Comparison of ENCODE assay signal across 21 mouse cellular contexts in the genomic region with DNA sequence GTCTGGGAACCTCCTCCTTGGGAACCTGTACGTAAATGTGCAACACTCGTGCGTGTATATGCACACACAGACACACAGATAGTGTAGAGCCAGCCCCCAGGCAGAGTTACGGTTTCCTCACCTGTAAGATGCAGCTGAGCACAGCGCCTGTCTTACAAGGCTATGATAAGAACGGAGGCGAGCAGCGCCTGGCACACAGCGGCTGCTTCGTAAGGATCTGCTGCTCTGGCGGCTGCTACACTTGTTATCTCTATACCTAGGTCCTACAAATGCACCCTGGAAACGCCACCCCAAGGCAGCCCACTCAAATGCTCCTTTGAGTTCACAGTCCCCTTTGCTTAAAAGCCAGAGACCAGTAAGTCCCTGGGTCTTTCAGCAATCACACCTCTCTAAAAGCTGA. TPM values are rescaled to one million over a fixed set of nuclear protein-coding genes. Genes with fewer than 3 reads are reported as not detected.
DNase-seq lines count a peak whose midpoint lies in the region; ATAC-seq and TF ChIP-seq lines count a peak whose summit lies in the region.
"Had no signal": no experiment of that assay in that cellular context is flagged by ENCODE, and none has a peak within 500 bp of the region (broad histone marks: within the 10 kb centered on the region; RNA-seq: fewer than 3 reads in every experiment).

No protein-coding gene starts in this region.

- no peak overlapping the region for H3K9ac ChIP-seq in ES-E14 (ENCODE audit: insufficient read depth, low read depth, low read length, poor library complexity, severe bottlenecking)
- H3K9ac ChIP-seq in liver, embryonic 14.5 days (replicated peaks), result no peak overlapping the region; the same call in 1 of the 2 replicates
- no peak overlapping the region for H3K9ac ChIP-seq in hindbrain, postnatal 0 days (replicated peaks; ENCODE audit: low read length)
- no peak overlapping the region for H3K9ac ChIP-seq in forebrain, embryonic 14.5 days (ENCODE audit: low read length)
- H3K9ac ChIP-seq: forebrain, embryonic 12.5 days; hindbrain, embryonic 12.5 days had no signal

- in situ Hi-C loops in ES-E14 (cut with MboI; ENCODE audit: low sequenced_read_pairs in 2 of 2, unreplicated experiment in 2 of 2), result no loop called here

- no peak for TF ChIP-seq EP300 in liver, embryonic 14.5 days (IDR thresholded peaks at IDR 0.05; ENCODE audit: low read depth)

- 27% methylated on average over 12 of the region's 12 CpGs for WGBS in liver, embryonic 14.5 days (ENCODE audit: insufficient replicate concordance)
- 96% methylated on average over 12 of the region's 12 CpGs for WGBS in hindbrain, postnatal 0 days
- WGBS in heart, embryonic 10.5 days, result 66% methylated on average over 12 of the region's 12 CpGs
- 93% methylated on average over 12 of the region's 12 CpGs for WGBS in forebrain, embryonic 14.5 days

- peak; percentile 78 for ATAC-seq in liver, embryonic 14.5 days (ENCODE audit: insufficient read depth)
- peak; percentile 85 for ATAC-seq in megakaryocyte progenitor cell, adult 5-6 weeks (replicated peaks; ENCODE audit: poor library complexity)
- no peak for ATAC-seq in hindbrain, postnatal 0 days
- no peak for ATAC-seq in forebrain, embryonic 14.5 days
- ATAC-seq: CD4-positive, CD25-positive, alpha-beta regulatory T cell, adult 4 months had no signal

- H3K9me3 ChIP-seq in ES-E14 (ENCODE audit: control insufficient read depth, insufficient read depth, low read depth, low read length), result no peaks in the 10 kb centered on the region
- H3K9me3 ChIP-seq in liver, embryonic 14.5 days (ENCODE audit: control insufficient read depth, low read length), result no peaks in the 10 kb centered on the region
- no peaks in the 10 kb centered on the region for H3K9me3 ChIP-seq in hindbrain, postnatal 0 days (ENCODE audit: low read length)
- H3K9me3 ChIP-seq in heart, embryonic 10.5 days, result no peaks in the 10 kb centered on the region
- H3K9me3 ChIP-seq in forebrain, embryonic 14.5 days (replicated peaks; ENCODE audit: control insufficient read depth, low read length), result no peaks in the 10 kb centered on the region
- H3K9me3 ChIP-seq: embryonic facial prominence, embryonic 10.5 days; forebrain, embryonic 12.5 days; hindbrain, embryonic 12.5 days had no signal

- H3K36me3 ChIP-seq in ES-E14 (ENCODE audit: control insufficient read depth, insufficient read depth, low read length, poor library complexity, severe bottlenecking), result peaks cover 22% of the 10 kb centered on the region
- H3K36me3 ChIP-seq in liver, embryonic 14.5 days (replicated peaks; ENCODE audit: control insufficient read depth, insufficient read depth, low read depth), result no peaks in the 10 kb centered on the region; the same call in 1 of the 2 replicates
- H3K36me3 ChIP-seq in hindbrain, postnatal 0 days (ENCODE audit: insufficient read depth, low read length), result peaks cover 21% of the 10 kb centered on the region
- H3K36me3 ChIP-seq in heart, embryonic 10.5 days, result peaks cover 47% of the 10 kb centered on the region
- peaks cover 20% of the 10 kb centered on the region for H3K36me3 ChIP-seq in forebrain, embryonic 14.5 days (ENCODE audit: control insufficient read depth, insufficient read depth, low read length)

- H3K4me3 ChIP-seq in ES-E14 (ENCODE audit: insufficient read depth in 1 of 2, low read depth in 1 of 2, low read length in 2 of 2, poor library complexity in 1 of 2, severe bottlenecking in 1 of 2), result no peak overlapping the region
- H3K4me3 ChIP-seq in liver, embryonic 14.5 days (ENCODE audit: insufficient read depth in 1 of 2, low read depth in 2 of 2, low read length in 2 of 2), result no peak overlapping the region
- H3K4me3 ChIP-seq in hindbrain, postnatal 0 days (ENCODE audit: low read length), result no peak overlapping the region
- H3K4me3 ChIP-seq in heart, embryonic 10.5 days, result no peak overlapping the region
- no peak overlapping the region for H3K4me3 ChIP-seq in forebrain, embryonic 14.5 days (ENCODE audit: low read depth, low read length)
- H3K4me3 ChIP-seq: embryonic facial prominence, embryonic 10.5 days; erythroblast, embryonic 14.5 days; forebrain, embryonic 12.5 days; gastrocnemius, adult 2 months; hindbrain, embryonic 12.5 days had no signal

- H3K27me3 ChIP-seq in liver, embryonic 14.5 days (ENCODE audit: control insufficient read depth, insufficient read depth, low read length), result no peaks in the 10 kb centered on the region
- no peaks in the 10 kb centered on the region for H3K27me3 ChIP-seq in hindbrain, postnatal 0 days (ENCODE audit: insufficient read depth, low read length)
- no peaks in the 10 kb centered on the region for H3K27me3 ChIP-seq in heart, embryonic 10.5 days (ENCODE audit: insufficient read depth, poor library complexity, severe bottlenecking)
- no peaks in the 10 kb centered on the region for H3K27me3 ChIP-seq in forebrain, embryonic 14.5 days (replicated peaks; ENCODE audit: control insufficient read depth, insufficient read depth, low read length)
- H3K27me3 ChIP-seq: forebrain, embryonic 12.5 days; hindbrain, embryonic 12.5 days had no signal

- H3K4me1 ChIP-seq in ES-E14 (ENCODE audit: control insufficient read depth in 2 of 2, insufficient read depth in 2 of 2, low read length in 2 of 2, poor library complexity in 1 of 2), result no peaks in the 10 kb centered on the region; a peak in 1 of 4 replicates
- peaks cover 0 to 6% of the 10 kb centered on the region in 2 experiments; a peak in 2 of 4 replicates for H3K4me1 ChIP-seq in liver, embryonic 14.5 days (replicated peaks; ENCODE audit: control insufficient read depth in 2 of 2, insufficient read depth in 2 of 2, low read length in 1 of 2)
- no peaks in the 10 kb centered on the region for H3K4me1 ChIP-seq in hindbrain, postnatal 0 days (ENCODE audit: insufficient read depth, low read length)
- H3K4me1 ChIP-seq in heart, embryonic 10.5 days, result peaks cover 6% of the 10 kb centered on the region; the same call in 1 of the 2 replicates
- H3K4me1 ChIP-seq in forebrain, embryonic 14.5 days (ENCODE audit: control insufficient read depth, insufficient read depth, low read length), result no peaks in the 10 kb centered on the region
- H3K4me1 ChIP-seq: embryonic facial prominence, embryonic 10.5 days; forebrain, embryonic 12.5 days; hindbrain, embryonic 12.5 days had no signal

- H3K4me2 ChIP-seq in liver, embryonic 14.5 days (ENCODE audit: low read depth), result peak overlapping the region; percentile 11
- H3K4me2 ChIP-seq in hindbrain, postnatal 0 days (ENCODE audit: low read depth, low read length), result no peak overlapping the region
- H3K4me2 ChIP-seq in forebrain, embryonic 14.5 days (ENCODE audit: low read length), result no peak overlapping the region
- H3K4me2 ChIP-seq: forebrain, embryonic 12.5 days; hindbrain, embryonic 12.5 days had no signal

- DNase-seq in ES-E14 (ENCODE audit: low read depth, low spot score) (no peak), liver (peak; percentile 62)
- DNase-seq in liver, embryonic 14.5 days (ENCODE audit: low read depth in 3 of 3, low spot score in 3 of 3), result no peak
- DNase-seq in hindbrain, postnatal 0 days (ENCODE audit: low spot score), result no peak
- DNase-seq in heart, embryonic 10.5 days (ENCODE audit: low spot score), result no peak
- DNase-seq in forebrain, embryonic 14.5 days (ENCODE audit: low spot score), result no peak
- DNase-seq in ovary, postnatal 36 days (ENCODE audit: low spot score), result no peak
- DNase-seq: adrenal gland, postnatal 14 days; B cell, adult 2 months; cerebellum, adult 2 months; cerebellum, postnatal 10 days; gastrocnemius, adult 2 months; gastrocnemius, postnatal 25 days; heart, postnatal 10 days; heart, postnatal 4 days had no signal

- no peak overlapping the region for H3K27ac ChIP-seq in ES-E14 (ENCODE audit: insufficient read depth, low read depth, low read length, poor library complexity, severe bottlenecking)
- no peak overlapping the region for H3K27ac ChIP-seq in liver, embryonic 14.5 days
- no peak overlapping the region for H3K27ac ChIP-seq in hindbrain, postnatal 0 days
- no peak overlapping the region for H3K27ac ChIP-seq in heart, embryonic 10.5 days
- no peak overlapping the region for H3K27ac ChIP-seq in forebrain, embryonic 14.5 days (ENCODE audit: low read depth, low read length)
- H3K27ac ChIP-seq: embryonic facial prominence, embryonic 10.5 days; forebrain, embryonic 12.5 days; gastrocnemius, adult 2 months; hindbrain, embryonic 12.5 days had no signal

- no peak for TF ChIP-seq CTCF in liver, embryonic 14.5 days (IDR thresholded peaks at IDR 0.05; ENCODE audit: low read depth)
- TF ChIP-seq CTCF in hindbrain, postnatal 0 days (IDR thresholded peaks at IDR 0.05; ENCODE audit: low read depth), result no peak

RNA-seq across cellular contexts. Expression of gene Klhdc3, which starts 10.0 kb away (rescaled TPM):
- 65.1 and 73.0 TPM in 2 replicates for total RNA-seq in ES-E14 (2012; rRNA removed)
- polyA plus RNA-seq in liver, embryonic 14.5 days (2012; rRNA removed), result 40.2 and 41.5 TPM in 2 replicates
- 46.3 and 49.4 TPM in 2 replicates for polyA plus RNA-seq in liver, embryonic 14.5 days (2014; fragmentation: Nextera tagmentation; extraction: Ambion mirVana)
- total RNA-seq in megakaryocyte progenitor cell, adult 5-6 weeks (2015), result 36.4 and 40.8 TPM in 2 replicates
- total RNA-seq in megakaryocyte progenitor cell, adult 5-6 weeks (2017), result 26.3 and 27.8 TPM in 2 replicates
- total RNA-seq in hindbrain, postnatal 0 days (2014; rRNA removed), result 91.5 and 98.3 TPM in 2 replicates
- 172 and 179 TPM in 2 replicates for polyA plus RNA-seq in hindbrain, postnatal 0 days (2015; fragmentation: Nextera tagmentation; extraction: Ambion mirVana)
- 152 and 167 TPM in 2 replicates for polyA plus RNA-seq in heart, embryonic 10.5 days (2016; fragmentation: Nextera tagmentation; extraction: Ambion mirVana)
- polyA plus RNA-seq in forebrain, embryonic 14.5 days (2014; fragmentation: Nextera tagmentation; extraction: Ambion mirVana), result 147 and 164 TPM in 2 replicates

RNA-seq across cellular contexts. Expression of gene Mea1, which starts 12.1 kb away (rescaled TPM):
- total RNA-seq in ES-E14 (2012; rRNA removed), result 72.9 and 77.5 TPM in 2 replicates
- polyA plus RNA-seq in liver, embryonic 14.5 days (2012; rRNA removed), result 27.3 and 34.4 TPM in 2 replicates
- polyA plus RNA-seq in liver, embryonic 14.5 days (2014; fragmentation: Nextera tagmentation; extraction: Ambion mirVana), result 61.7 and 62.4 TPM in 2 replicates
- total RNA-seq in megakaryocyte progenitor cell, adult 5-6 weeks (2015), result 47.6 and 53.5 TPM in 2 replicates
- 74.9 and 77.6 TPM in 2 replicates for total RNA-seq in megakaryocyte progenitor cell, adult 5-6 weeks (2017)
- 135 and 146 TPM in 2 replicates for total RNA-seq in hindbrain, postnatal 0 days (2014; rRNA removed)
- polyA plus RNA-seq in hindbrain, postnatal 0 days (2015; fragmentation: Nextera tagmentation; extraction: Ambion mirVana), result 312 and 325 TPM in 2 replicates
- polyA plus RNA-seq in heart, embryonic 10.5 days (2016; fragmentation: Nextera tagmentation; extraction: Ambion mirVana), result 143 and 180 TPM in 2 replicates
- 243 and 265 TPM in 2 replicates for polyA plus RNA-seq in forebrain, embryonic 14.5 days (2014; fragmentation: Nextera tagmentation; extraction: Ambion mirVana)

RNA-seq across cellular contexts. Expression of gene Ppp2r5d, which starts 14.2 kb away (rescaled TPM):
- total RNA-seq in ES-E14 (2012; rRNA removed), result 70.6 and 73.0 TPM in 2 replicates
- polyA plus RNA-seq in liver, embryonic 14.5 days (2012; rRNA removed), result 21.3 and 24.1 TPM in 2 replicates
- polyA plus RNA-seq in liver, embryonic 14.5 days (2014; fragmentation: Nextera tagmentation; extraction: Ambion mirVana), result 23.6 and 24.4 TPM in 2 replicates
- 25.6 and 26.9 TPM in 2 replicates for total RNA-seq in megakaryocyte progenitor cell, adult 5-6 weeks (2015)
- total RNA-seq in megakaryocyte progenitor cell, adult 5-6 weeks (2017), result 44.1 and 46.1 TPM in 2 replicates
- total RNA-seq in hindbrain, postnatal 0 days (2014; rRNA removed), result 103 and 129 TPM in 2 replicates
- 79.4 and 89.6 TPM in 2 replicates for polyA plus RNA-seq in hindbrain, postnatal 0 days (2015; fragmentation: Nextera tagmentation; extraction: Ambion mirVana)
- 76.8 and 103 TPM in 2 replicates for polyA plus RNA-seq in heart, embryonic 10.5 days (2016; fragmentation: Nextera tagmentation; extraction: Ambion mirVana)
- polyA plus RNA-seq in forebrain, embryonic 14.5 days (2014; fragmentation: Nextera tagmentation; extraction: Ambion mirVana), result 73.9 and 78.0 TPM in 2 replicates

RNA-seq across cellular contexts. Expression of gene Rrp36, which starts 16.5 kb away (rescaled TPM):
- total RNA-seq in ES-E14 (2012; rRNA removed), result 44.5 and 57.0 TPM in 2 replicates
- 16.4 and 20.3 TPM in 2 replicates for polyA plus RNA-seq in liver, embryonic 14.5 days (2012; rRNA removed)
- 11.4 and 14.0 TPM in 2 replicates for polyA plus RNA-seq in liver, embryonic 14.5 days (2014; fragmentation: Nextera tagmentation; extraction: Ambion mirVana)
- 12.4 and 13.6 TPM in 2 replicates for total RNA-seq in megakaryocyte progenitor cell, adult 5-6 weeks (2015)
- total RNA-seq in megakaryocyte progenitor cell, adult 5-6 weeks (2017), result 70.4 and 89.7 TPM in 2 replicates
- total RNA-seq in hindbrain, postnatal 0 days (2014; rRNA removed), result 26.6 and 32.7 TPM in 2 replicates
- 56.5 and 59.1 TPM in 2 replicates for polyA plus RNA-seq in hindbrain, postnatal 0 days (2015; fragmentation: Nextera tagmentation; extraction: Ambion mirVana)
- polyA plus RNA-seq in heart, embryonic 10.5 days (2016; fragmentation: Nextera tagmentation; extraction: Ambion mirVana), result 46.3 and 61.0 TPM in 2 replicates
- polyA plus RNA-seq in forebrain, embryonic 14.5 days (2014; fragmentation: Nextera tagmentation; extraction: Ambion mirVana), result 30.1 and 31.4 TPM in 2 replicates

RNA-seq across cellular contexts. Expression of gene Pex6, which starts 20.6 kb away (rescaled TPM):
- 17.8 and 22.2 TPM in 2 replicates for total RNA-seq in ES-E14 (2012; rRNA removed)
- polyA plus RNA-seq in liver, embryonic 14.5 days (2012; rRNA removed), result 9.3 and 9.6 TPM in 2 replicates
- polyA plus RNA-seq in liver, embryonic 14.5 days (2014; fragmentation: Nextera tagmentation; extraction: Ambion mirVana), result 5.3 and 7.1 TPM in 2 replicates
- 7.8 and 10.2 TPM in 2 replicates for total RNA-seq in megakaryocyte progenitor cell, adult 5-6 weeks (2015)
- 11.3 TPM in 2 replicates for total RNA-seq in megakaryocyte progenitor cell, adult 5-6 weeks (2017)
- 41.7 and 51.5 TPM in 2 replicates for total RNA-seq in hindbrain, postnatal 0 days (2014; rRNA removed)
- polyA plus RNA-seq in hindbrain, postnatal 0 days (2015; fragmentation: Nextera tagmentation; extraction: Ambion mirVana), result 18.1 and 18.8 TPM in 2 replicates
- polyA plus RNA-seq in heart, embryonic 10.5 days (2016; fragmentation: Nextera tagmentation; extraction: Ambion mirVana), result 14.0 and 21.9 TPM in 2 replicates
- polyA plus RNA-seq in forebrain, embryonic 14.5 days (2014; fragmentation: Nextera tagmentation; extraction: Ambion mirVana), result 16.9 and 17.6 TPM in 2 replicates

Comparison
In these comparisons a context has a peak if more than half of its experiments do, and no peak if none do; other contexts are left out.
1. ATAC-seq: peak in liver, embryonic 14.5 days (single experiment) and megakaryocyte progenitor cell, adult 5-6 weeks (single experiment); none in hindbrain, postnatal 0 days (single experiment) and forebrain, embryonic 14.5 days (single experiment).